Comparison of ENCODE assay signal across 15 mouse cellular contexts in genomic region chr6:88905042-88905441, GRCm38 (mm10). TPM values are rescaled to one million over a fixed set of nuclear protein-coding genes. Genes with fewer than 3 reads are reported as not detected.
DNase-seq lines count a peak whose midpoint lies in the region; ATAC-seq and TF ChIP-seq lines count a peak whose summit lies in the region.
"Had no signal": no experiment of that assay in that cellular context is flagged by ENCODE, and none has a peak within 500 bp of the region (broad histone marks: within the 10 kb centered on the region; RNA-seq: fewer than 3 reads in every experiment).

No protein-coding gene starts in this region.

- no peak overlapping the region for H3K4me3 ChIP-seq in forebrain, embryonic 10.5 days
- no peak overlapping the region for H3K4me3 ChIP-seq in forebrain, embryonic 13.5 days
- H3K4me3 ChIP-seq in kidney, adult 2 months (ENCODE audit: insufficient read depth, low read depth, low read length): no peak overlapping the region
- H3K4me3 ChIP-seq in kidney, embryonic 15.5 days (replicated peaks): no peak overlapping the region
- no peak overlapping the region for H3K4me3 ChIP-seq in brown adipose tissue, adult 24 weeks (ENCODE audit: insufficient read depth, low read depth, low read length)
- no peak overlapping the region for H3K4me3 ChIP-seq in liver, embryonic 14.5 days (ENCODE audit: insufficient read depth in 1 of 2, low read depth in 2 of 2, low read length in 2 of 2)
- H3K4me3 ChIP-seq in lung, adult 2 months (replicated peaks; ENCODE audit: extremely low read depth, low read depth, low read length): no peak overlapping the region
- H3K4me3 ChIP-seq: heart, embryonic 15.5 days; hindbrain, embryonic 15.5 days; midbrain, embryonic 12.5 days had no signal

- H3K4me1 ChIP-seq in forebrain, embryonic 10.5 days: peaks cover 61% of the 10 kb centered on the region
- peaks cover 36% of the 10 kb centered on the region for H3K4me1 ChIP-seq in forebrain, embryonic 13.5 days
- H3K4me1 ChIP-seq in kidney, adult 2 months (ENCODE audit: control insufficient read depth, insufficient read depth, low read length): peaks cover 38% of the 10 kb centered on the region
- H3K4me1 ChIP-seq in kidney, embryonic 15.5 days: peaks cover 54% of the 10 kb centered on the region
- H3K4me1 ChIP-seq in brown adipose tissue, adult 24 weeks (ENCODE audit: control insufficient read depth, insufficient read depth, insufficient read length, low read length): peaks cover 32% of the 10 kb centered on the region
- H3K4me1 ChIP-seq in liver, embryonic 14.5 days (replicated peaks; ENCODE audit: control insufficient read depth in 2 of 2, insufficient read depth in 2 of 2, low read length in 1 of 2): peaks cover 38 to 50% of the 10 kb centered on the region in 2 experiments
- peaks cover 17% of the 10 kb centered on the region for H3K4me1 ChIP-seq in lung, adult 2 months (ENCODE audit: control insufficient read depth, insufficient read depth, low read length)

- H3K27me3 ChIP-seq in forebrain, embryonic 10.5 days (ENCODE audit: poor library complexity, severe bottlenecking): no peaks in the 10 kb centered on the region
- no peaks in the 10 kb centered on the region for H3K27me3 ChIP-seq in forebrain, embryonic 13.5 days
- no peaks in the 10 kb centered on the region for H3K27me3 ChIP-seq in kidney, adult 2 months (replicated peaks; ENCODE audit: control insufficient read depth, insufficient read depth, low read length)
- H3K27me3 ChIP-seq in kidney, embryonic 15.5 days: no peaks in the 10 kb centered on the region
- H3K27me3 ChIP-seq in liver, embryonic 14.5 days (ENCODE audit: control insufficient read depth, insufficient read depth, low read length): no peaks in the 10 kb centered on the region
- H3K27me3 ChIP-seq: heart, embryonic 15.5 days; hindbrain, embryonic 15.5 days had no signal

- H3K36me3 ChIP-seq in forebrain, embryonic 10.5 days (replicated peaks): peaks cover 24% of the 10 kb centered on the region
- H3K36me3 ChIP-seq in forebrain, embryonic 13.5 days (ENCODE audit: poor library complexity, severe bottlenecking): peaks cover 6% of the 10 kb centered on the region; the same call in 1 of the 2 replicates
- no peaks in the 10 kb centered on the region for H3K36me3 ChIP-seq in kidney, adult 2 months (ENCODE audit: control insufficient read depth, insufficient read depth, low read length)
- H3K36me3 ChIP-seq in kidney, embryonic 15.5 days: peaks cover 29% of the 10 kb centered on the region
- H3K36me3 ChIP-seq in liver, embryonic 14.5 days (replicated peaks; ENCODE audit: control insufficient read depth, insufficient read depth, low read depth): peaks cover 19% of the 10 kb centered on the region
- H3K36me3 ChIP-seq: hindbrain, embryonic 15.5 days had no signal

- no peak for ATAC-seq in forebrain, embryonic 13.5 days
- no peak for ATAC-seq in kidney, embryonic 15.5 days (replicated peaks; ENCODE audit: low FRiP score)
- ATAC-seq in liver, embryonic 14.5 days (ENCODE audit: insufficient read depth): no peak
- ATAC-seq: CD4-positive, CD25-positive, alpha-beta regulatory T cell, adult 4 months had no signal

- no peak for DNase-seq in forebrain, embryonic 10.5 days (ENCODE audit: extremely low spot score, low spot score)
- peak; percentile 63 for DNase-seq in kidney, adult 2 months
- no peak for DNase-seq in liver, embryonic 14.5 days (ENCODE audit: low read depth in 3 of 3, low spot score in 3 of 3)
- DNase-seq in lung, adult 2 months: no peak
- DNase-seq: adrenal gland, postnatal 25 days; embryo, embryonic 11 days; gastrocnemius, postnatal 36 days; kidney, adult 9 months had no signal

- no peak for TF ChIP-seq CTCF in kidney, adult 2 months (conservative IDR thresholded peaks at IDR 0.05; ENCODE audit: insufficient read depth, insufficient read length, low read depth, low read length)
- no peak for TF ChIP-seq CTCF in liver, embryonic 14.5 days (IDR thresholded peaks at IDR 0.05; ENCODE audit: low read depth)
- TF ChIP-seq CTCF in lung, adult 2 months (IDR thresholded peaks at IDR 0.05; ENCODE audit: insufficient read depth, low read length): no peak

- H3K27ac ChIP-seq in forebrain, embryonic 10.5 days: 0 out of 2 replicates have a peak overlapping the region, but pooled peaks have one; percentile 20
- no peak overlapping the region; the same call in 1 of the 2 replicates for H3K27ac ChIP-seq in forebrain, embryonic 13.5 days
- peak overlapping the region; percentile 34 for H3K27ac ChIP-seq in kidney, adult 2 months (ENCODE audit: insufficient read depth, low read depth, low read length)
- no peak overlapping the region for H3K27ac ChIP-seq in kidney, embryonic 15.5 days
- 0 out of 2 replicates have a peak overlapping the region, but pooled peaks have one; percentile 47 for H3K27ac ChIP-seq in brown adipose tissue, adult 24 weeks (replicated peaks; ENCODE audit: low read depth, low read length)
- H3K27ac ChIP-seq in liver, embryonic 14.5 days: no peak overlapping the region
- H3K27ac ChIP-seq: heart, embryonic 15.5 days; hindbrain, embryonic 15.5 days; midbrain, embryonic 12.5 days had no signal

- no peaks in the 10 kb centered on the region for H3K9me3 ChIP-seq in forebrain, embryonic 10.5 days
- H3K9me3 ChIP-seq in forebrain, embryonic 13.5 days (replicated peaks): no peaks in the 10 kb centered on the region
- no peaks in the 10 kb centered on the region for H3K9me3 ChIP-seq in kidney, embryonic 15.5 days (replicated peaks)
- H3K9me3 ChIP-seq in liver, embryonic 14.5 days (ENCODE audit: control insufficient read depth, low read length): no peaks in the 10 kb centered on the region
- H3K9me3 ChIP-seq: heart, embryonic 15.5 days; hindbrain, embryonic 15.5 days; midbrain, embryonic 12.5 days had no signal

- 84% methylated on average over 7 of the region's 7 CpGs for WGBS in forebrain, embryonic 10.5 days
- WGBS in forebrain, embryonic 13.5 days: 79% methylated on average over 7 of the region's 7 CpGs
- WGBS in kidney, adult 2 months: 54% methylated on average over 7 of the region's 7 CpGs
- 72% methylated on average over 7 of the region's 7 CpGs for WGBS in kidney, embryonic 15.5 days
- WGBS in liver, embryonic 14.5 days (ENCODE audit: insufficient replicate concordance): 91% methylated on average over 7 of the region's 7 CpGs
- WGBS in lung, adult 2 months: 92% methylated on average over 7 of the region's 7 CpGs

- TF ChIP-seq POLR2A in kidney, adult 2 months (IDR thresholded peaks at IDR 0.05; ENCODE audit: low read depth, low read length): no peak
- no peak for TF ChIP-seq POLR2A in lung, adult 2 months (IDR thresholded peaks at IDR 0.05; ENCODE audit: borderline replicate concordance, extremely low read depth, low read depth, low read length)

- H3K9ac ChIP-seq in forebrain, embryonic 13.5 days: no peak overlapping the region
- H3K9ac ChIP-seq in kidney, embryonic 15.5 days: no peak overlapping the region
- H3K9ac ChIP-seq in liver, embryonic 14.5 days (replicated peaks): peak overlapping the region; percentile 6; the same call in 1 of the 2 replicates
- H3K9ac ChIP-seq: heart, embryonic 15.5 days; midbrain, embryonic 12.5 days had no signal

- H3K4me2 ChIP-seq in forebrain, embryonic 13.5 days: no peak overlapping the region
- no peak overlapping the region for H3K4me2 ChIP-seq in kidney, embryonic 15.5 days
- H3K4me2 ChIP-seq in liver, embryonic 14.5 days (ENCODE audit: low read depth): peak overlapping the region; percentile 99; the same call in 1 of the 2 replicates
- H3K4me2 ChIP-seq: hindbrain, embryonic 15.5 days; midbrain, embryonic 12.5 days had no signal

- TF ChIP-seq EP300 in liver, embryonic 14.5 days (IDR thresholded peaks at IDR 0.05; ENCODE audit: low read depth): no peak

RNA-seq across cellular contexts. Expression of gene Tpra1, which starts 3.0 kb away (rescaled TPM):
- polyA plus RNA-seq in forebrain, embryonic 10.5 days (2016; fragmentation: Nextera tagmentation; extraction: Ambion mirVana): 47.9 and 51.5 TPM in 2 replicates
- 45.4 and 53.9 TPM in 2 replicates for polyA plus RNA-seq in forebrain, embryonic 13.5 days (2015; fragmentation: Nextera tagmentation; extraction: Ambion mirVana)
- 132 and 156 TPM in 2 replicates for polyA plus RNA-seq in kidney, adult 2 months (2012; rRNA removed)
- 68.3 and 75.1 TPM in 2 replicates for polyA plus RNA-seq in kidney, embryonic 15.5 days (2015; fragmentation: Nextera tagmentation; extraction: Ambion mirVana)
- 15.5 and 17.5 TPM in 2 replicates for polyA plus RNA-seq in brown adipose tissue, adult 24 weeks (2012; ENCODE audit: insufficient read depth, insufficient read length, missing spikeins)
- 52.2 and 61.5 TPM in 2 replicates for polyA plus RNA-seq in liver, embryonic 14.5 days (2012; rRNA removed)
- polyA plus RNA-seq in liver, embryonic 14.5 days (2014; fragmentation: Nextera tagmentation; extraction: Ambion mirVana): 25.6 and 32.9 TPM in 2 replicates
- polyA plus RNA-seq in lung, adult 2 months (2012; rRNA removed): 176 and 184 TPM in 2 replicates

RNA-seq across cellular contexts. Expression of gene Mcm2, which starts 6.5 kb away (rescaled TPM):
- polyA plus RNA-seq in forebrain, embryonic 10.5 days (2016; fragmentation: Nextera tagmentation; extraction: Ambion mirVana): 305 and 322 TPM in 2 replicates
- polyA plus RNA-seq in forebrain, embryonic 13.5 days (2015; fragmentation: Nextera tagmentation; extraction: Ambion mirVana): 133 and 157 TPM in 2 replicates
- 8.9 and 10.2 TPM in 2 replicates for polyA plus RNA-seq in kidney, adult 2 months (2012; rRNA removed)
- polyA plus RNA-seq in kidney, embryonic 15.5 days (2015; fragmentation: Nextera tagmentation; extraction: Ambion mirVana): 145 and 158 TPM in 2 replicates
- 1.7 and 1.8 TPM in 2 replicates for polyA plus RNA-seq in brown adipose tissue, adult 24 weeks (2012; ENCODE audit: insufficient read depth, insufficient read length, missing spikeins)
- 99.2 and 113 TPM in 2 replicates for polyA plus RNA-seq in liver, embryonic 14.5 days (2012; rRNA removed)
- polyA plus RNA-seq in liver, embryonic 14.5 days (2014; fragmentation: Nextera tagmentation; extraction: Ambion mirVana): 142 and 167 TPM in 2 replicates
- polyA plus RNA-seq in lung, adult 2 months (2012; rRNA removed): 11.1 and 12.6 TPM in 2 replicates

RNA-seq across cellular contexts. Expression of gene Podxl2, which starts 30.2 kb away (rescaled TPM):
- 44.7 and 52.8 TPM in 2 replicates for polyA plus RNA-seq in forebrain, embryonic 10.5 days (2016; fragmentation: Nextera tagmentation; extraction: Ambion mirVana)
- polyA plus RNA-seq in forebrain, embryonic 13.5 days (2015; fragmentation: Nextera tagmentation; extraction: Ambion mirVana): 355 and 357 TPM in 2 replicates
- polyA plus RNA-seq in kidney, adult 2 months (2012; rRNA removed): 12.5 and 15.7 TPM in 2 replicates
- polyA plus RNA-seq in kidney, embryonic 15.5 days (2015; fragmentation: Nextera tagmentation; extraction: Ambion mirVana): 43.2 and 55.0 TPM in 2 replicates
- 1.1 and 1.6 TPM in 2 replicates for polyA plus RNA-seq in brown adipose tissue, adult 24 weeks (2012; ENCODE audit: insufficient read depth, insufficient read length, missing spikeins)
- polyA plus RNA-seq in liver, embryonic 14.5 days (2012; rRNA removed): 1.9 and 3.1 TPM in 2 replicates
- 0.59 and 1.2 TPM in 2 replicates for polyA plus RNA-seq in liver, embryonic 14.5 days (2014; fragmentation: Nextera tagmentation; extraction: Ambion mirVana)
- polyA plus RNA-seq in lung, adult 2 months (2012; rRNA removed): 35.8 and 51.4 TPM in 2 replicates

Comparison
In these comparisons a context has a peak if more than half of its experiments do, and no peak if none do; other contexts are left out.
1. H3K27ac ChIP-seq: peak in forebrain, embryonic 10.5 days (single experiment), kidney, adult 2 months (single experiment) and brown adipose tissue, adult 24 weeks (single experiment); none in forebrain, embryonic 13.5 days (single experiment), kidney, embryonic 15.5 days (single experiment) and liver, embryonic 14.5 days (single experiment).